Mouse (Mus musculus) granulocyte monocyte progenitor cell, adult 5-6 weeks (primary cell): ENCODE data around the gene Med24. TPM values are rescaled to one million over a fixed set of nuclear protein-coding genes. Genes with fewer than 3 reads are reported as not detected.
"Not testable (repeated sequence)": the region's sequence is repeated elsewhere in the genome, so short reads cannot be mapped to it uniquely, and the experiment has no call there.

Experiments
- ATAC-seq: replicated peaks from 2 replicates; pipeline ENCODE4 v1.8.0; 2016; ENCODE audit warnings: mild to moderate bottlenecking, moderate TSS enrichment, inconsistent platforms; ENCODE audit not compliant: poor library complexity, severe bottlenecking
- total RNA-seq, 2 experiments: library from RNA; stranded (forward) in 1 of 2; stranded (reverse) in 1 of 2; fragments of 200-712, 200-1000 nt in 1 of 2; fragments of >200 nt in 1 of 2; fragmentation: Nextera tagmentation in 1 of 2; gene quantifications; 2 replicates each; pipeline ENCODE4 v1.2.3; 2014 to 2017

The Med24 gene
- total RNA-seq, 2 experiments from 2014 or later = 42.6 to 68.2 TPM

DNA sequence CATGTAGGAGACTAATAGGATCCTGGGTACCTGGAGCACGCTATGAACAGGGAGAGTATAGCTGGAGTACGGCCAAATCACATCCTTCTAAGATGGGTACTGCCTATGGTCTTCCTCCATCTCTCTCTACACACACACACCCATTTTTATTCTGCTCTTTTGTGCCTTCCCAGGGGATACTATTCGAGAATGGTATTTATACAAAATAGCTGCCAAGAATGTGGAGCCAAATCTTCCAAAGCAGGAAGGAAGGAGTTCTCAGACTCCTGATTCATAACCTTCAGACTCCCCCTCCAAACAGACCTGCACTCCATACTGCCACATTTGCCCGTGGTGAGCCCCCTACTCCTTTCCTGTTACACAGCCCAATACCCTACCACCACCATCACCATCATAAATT lies 1.5 kb upstream of the Med24 start:
- no peak for ATAC-seq

DNA sequence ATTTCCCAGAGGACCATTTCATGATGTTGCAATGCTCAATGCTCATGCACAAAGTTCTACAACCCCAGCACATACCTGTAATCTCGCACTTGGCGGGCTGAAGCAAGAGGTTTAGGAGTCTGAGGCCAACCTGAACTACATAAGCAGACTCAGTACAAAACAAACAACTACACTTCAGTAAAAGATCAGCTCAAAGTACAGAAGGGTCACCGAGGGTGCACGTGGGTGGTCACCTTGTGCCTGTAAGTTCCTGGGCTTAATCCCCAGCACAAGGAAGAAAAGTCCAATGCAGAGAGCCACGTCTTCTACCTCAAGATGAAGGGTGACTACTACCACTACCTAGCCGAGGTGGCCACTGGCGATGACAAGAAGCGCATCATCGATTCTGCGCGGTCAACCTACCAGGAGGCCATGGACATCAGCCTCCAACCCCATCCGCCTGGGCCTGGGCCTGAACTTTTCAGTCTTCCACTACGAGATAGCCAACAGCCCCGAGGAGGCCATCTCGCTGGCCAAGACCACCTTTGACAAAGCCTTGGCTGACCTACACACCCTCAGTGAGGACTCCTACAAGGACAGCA lies 3.2 kb downstream of the Med24 start:
- ATAC-seq = no peak

DNA sequence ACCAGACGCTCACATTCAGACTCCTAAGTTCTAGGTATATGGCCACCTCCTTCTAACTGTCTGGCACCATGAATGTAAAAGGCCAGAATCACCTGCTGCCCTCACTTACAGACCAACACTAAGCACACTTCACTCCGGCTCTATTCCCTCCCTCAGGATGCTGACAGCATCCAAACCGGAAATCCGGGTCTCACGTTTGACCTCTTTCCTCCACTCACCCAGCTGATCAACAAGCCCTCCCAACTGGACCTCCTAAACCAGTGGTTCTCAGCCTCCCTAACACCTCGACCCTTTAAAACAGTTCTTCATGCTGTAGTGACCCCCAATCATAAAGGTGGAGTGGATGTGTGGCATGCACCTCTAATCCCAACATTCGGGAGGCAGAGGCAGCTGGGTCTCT lies 6.1 kb downstream of the Med24 start:
- ATAC-seq = no peak

DNA sequence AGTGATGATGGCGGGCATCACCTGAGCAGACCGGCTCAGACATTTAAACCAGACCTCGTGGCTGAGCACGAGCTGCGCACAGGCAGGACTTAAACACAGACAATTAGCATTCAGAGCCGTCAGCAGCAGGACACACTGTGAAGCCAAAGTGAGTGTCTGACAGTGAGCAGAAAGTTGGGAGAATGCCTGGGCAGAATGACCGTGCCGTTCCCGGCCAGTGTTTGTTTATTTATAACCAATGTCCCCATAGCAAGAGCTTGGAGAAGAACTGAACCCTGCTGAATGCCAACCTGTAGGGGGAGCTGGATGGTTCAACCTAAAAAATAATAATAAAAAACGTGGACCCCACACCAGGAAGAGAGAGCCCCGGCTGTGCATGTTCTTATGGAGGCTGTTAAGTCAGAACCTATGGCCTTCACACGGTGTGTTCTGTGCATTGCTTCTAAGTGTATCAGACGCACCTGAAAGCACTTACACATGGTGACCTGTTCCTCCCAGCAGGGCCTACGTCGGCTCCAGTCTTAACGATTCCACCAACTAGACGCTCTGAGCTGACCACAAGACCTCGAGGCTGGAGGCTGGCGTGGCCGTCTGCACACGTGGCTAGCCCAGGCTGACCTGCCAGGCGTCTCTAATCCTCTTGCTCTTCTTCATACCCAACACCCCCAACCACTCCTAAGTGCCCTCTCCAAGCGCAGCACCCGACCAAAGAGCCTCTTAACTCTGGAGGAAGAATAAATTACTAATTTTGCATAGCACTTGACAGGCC lies 7.6 kb downstream of the Med24 start:
- no peak for ATAC-seq

DNA sequence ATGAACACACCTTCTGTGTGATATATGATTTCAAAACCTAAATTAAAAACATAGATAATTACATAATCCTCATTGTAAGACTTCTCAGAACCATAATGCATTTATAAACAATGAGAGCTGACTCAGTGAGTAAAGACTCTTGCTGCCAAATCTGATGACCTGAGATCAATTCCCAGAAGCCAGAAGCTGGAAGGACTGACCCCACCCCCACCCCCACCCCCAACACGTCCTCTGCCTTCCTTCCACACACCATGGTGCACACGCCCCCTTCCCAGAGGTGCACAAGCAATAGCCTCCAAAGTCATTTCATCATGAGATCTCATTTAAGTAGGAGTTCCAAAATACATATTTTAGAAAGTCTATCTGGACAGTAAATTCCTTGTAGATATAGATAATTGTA lies 8.5 kb downstream of the Med24 start:
- no peak for ATAC-seq

DNA sequence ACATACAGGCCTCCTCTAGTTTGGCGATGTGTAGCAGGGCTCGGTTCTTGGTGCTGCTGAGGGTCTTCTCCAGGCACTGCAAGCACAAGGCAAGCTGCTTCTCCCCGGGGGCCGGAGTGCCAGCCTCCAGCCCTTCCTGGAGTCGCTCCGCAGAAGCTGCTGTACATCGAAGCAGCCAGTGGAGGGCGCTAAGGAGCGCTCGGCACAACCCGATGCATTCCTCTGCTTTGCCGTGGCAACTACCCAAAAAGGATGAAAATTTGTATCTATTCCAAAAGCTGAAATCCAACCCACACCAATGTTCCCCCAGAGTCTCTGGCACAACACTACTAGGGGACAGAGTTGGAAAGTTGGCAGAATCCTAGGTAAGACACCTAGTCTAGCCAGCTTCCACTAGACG lies 11.3 kb downstream of the Med24 start:
- peak; percentile 72 for ATAC-seq

DNA sequence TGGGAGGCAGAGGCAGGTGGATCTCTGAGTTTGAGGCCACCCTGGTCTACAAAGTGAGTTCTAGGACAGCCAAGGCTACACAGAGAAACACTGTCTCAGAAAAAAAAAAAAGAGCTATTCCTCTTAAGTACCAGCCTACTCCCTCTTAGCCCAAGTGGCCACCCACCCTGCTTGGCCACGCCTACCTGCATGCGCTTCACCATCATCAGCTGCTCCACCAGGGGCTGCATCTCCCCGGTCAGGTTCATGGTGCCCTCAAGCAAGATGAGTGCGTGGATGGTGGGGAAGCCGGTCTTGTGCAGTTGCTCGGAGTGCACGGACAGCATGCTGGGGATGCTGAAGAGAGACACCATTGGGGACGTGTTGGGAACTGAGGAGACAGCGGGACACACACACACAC lies 13.3 kb downstream of the Med24 start:
- no peak for ATAC-seq

DNA sequence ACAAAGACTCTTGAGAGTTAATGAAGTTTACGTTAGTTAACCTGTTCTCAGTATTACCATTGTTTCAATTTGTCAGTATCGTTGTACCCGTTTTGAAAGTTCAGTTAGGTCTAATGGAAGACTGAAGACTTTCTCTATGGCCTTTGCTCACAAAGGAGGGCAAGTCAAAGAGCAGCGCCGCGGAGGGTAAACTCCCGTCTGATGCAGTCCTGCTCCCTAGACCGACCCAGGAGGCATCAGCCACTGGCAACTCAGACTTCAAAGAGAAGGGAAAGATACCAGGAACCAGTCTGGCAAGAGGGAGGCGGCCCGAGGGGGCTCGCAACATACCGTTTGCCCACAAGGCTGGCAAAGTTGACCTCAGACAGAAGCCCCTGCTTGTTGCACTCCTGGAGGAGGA lies 15.5 kb downstream of the Med24 start:
- peak; percentile 17; the same call in 1 of the 2 replicates for ATAC-seq

DNA sequence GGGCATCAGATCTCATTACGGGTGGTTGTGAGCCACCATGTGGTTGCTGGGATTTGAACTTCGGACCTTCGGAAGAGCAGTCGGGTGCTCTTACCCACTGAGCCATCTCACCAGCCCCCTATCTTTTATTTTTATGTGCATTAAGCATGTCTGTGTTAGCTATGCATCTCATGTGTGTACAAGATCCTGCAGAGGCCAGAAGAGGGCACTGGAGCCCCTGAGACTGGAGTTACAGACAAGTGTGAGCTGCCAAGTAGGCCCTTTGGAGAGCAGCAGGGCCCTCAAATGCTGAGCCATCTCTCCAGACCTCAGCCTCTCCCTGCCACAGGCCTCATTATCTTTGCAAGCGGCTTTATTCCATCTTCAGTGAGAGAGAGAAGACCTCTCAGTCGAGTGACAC lies 17.2 kb downstream of the Med24 start:
- ATAC-seq = not testable (repeated sequence)

DNA sequence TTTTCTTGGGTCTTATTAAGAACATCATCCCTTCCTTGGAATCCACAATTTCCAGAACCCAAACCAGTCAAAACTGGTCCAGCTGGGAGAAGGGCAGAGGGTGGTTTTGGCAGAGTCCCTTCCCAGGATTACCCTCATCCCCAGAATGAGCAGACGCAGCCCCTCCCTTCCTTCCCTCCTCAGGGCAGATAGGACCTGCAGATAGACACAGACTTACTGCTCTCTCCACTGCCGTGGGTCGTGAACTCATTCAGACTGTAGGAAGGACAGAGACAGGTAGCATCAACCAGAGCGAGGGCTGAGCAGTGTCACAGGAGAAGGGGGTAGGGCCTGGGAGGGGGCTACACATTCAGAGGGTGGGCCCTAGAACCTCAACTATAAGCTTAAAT lies 18.2 kb downstream of the Med24 start:
- no peak for ATAC-seq

DNA sequence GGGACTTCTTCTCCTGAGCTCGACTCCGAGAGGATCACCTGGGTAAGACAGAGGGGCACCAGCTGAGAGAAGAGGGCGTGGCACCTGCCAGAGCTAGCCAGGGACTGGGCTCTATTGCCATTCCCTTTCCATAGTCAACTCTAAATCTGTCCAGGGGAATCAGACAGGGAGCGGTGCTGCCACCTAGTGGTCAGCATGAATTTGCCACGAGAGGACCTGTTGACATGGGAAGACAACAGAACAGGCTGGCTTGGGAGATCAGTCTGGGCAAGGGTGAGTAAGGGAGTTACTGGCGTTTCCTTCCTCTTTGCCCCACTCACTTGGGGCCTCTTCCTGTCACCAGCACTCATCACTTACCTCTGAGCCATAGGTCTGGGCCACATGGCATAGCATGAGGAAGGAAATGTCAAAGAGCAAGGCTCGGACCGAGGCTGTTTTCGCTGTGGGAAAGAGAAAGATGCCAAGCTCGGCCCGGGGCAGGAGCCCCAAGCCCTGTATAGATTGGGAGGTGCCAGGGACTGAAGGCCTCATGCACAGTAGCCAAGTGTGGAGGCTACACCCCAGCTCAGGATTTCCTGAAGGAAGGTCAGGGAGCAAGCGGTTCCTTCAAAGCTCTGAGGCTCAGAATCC lies 18.7 kb downstream of the Med24 start:
- peak; percentile 77 for ATAC-seq

DNA sequence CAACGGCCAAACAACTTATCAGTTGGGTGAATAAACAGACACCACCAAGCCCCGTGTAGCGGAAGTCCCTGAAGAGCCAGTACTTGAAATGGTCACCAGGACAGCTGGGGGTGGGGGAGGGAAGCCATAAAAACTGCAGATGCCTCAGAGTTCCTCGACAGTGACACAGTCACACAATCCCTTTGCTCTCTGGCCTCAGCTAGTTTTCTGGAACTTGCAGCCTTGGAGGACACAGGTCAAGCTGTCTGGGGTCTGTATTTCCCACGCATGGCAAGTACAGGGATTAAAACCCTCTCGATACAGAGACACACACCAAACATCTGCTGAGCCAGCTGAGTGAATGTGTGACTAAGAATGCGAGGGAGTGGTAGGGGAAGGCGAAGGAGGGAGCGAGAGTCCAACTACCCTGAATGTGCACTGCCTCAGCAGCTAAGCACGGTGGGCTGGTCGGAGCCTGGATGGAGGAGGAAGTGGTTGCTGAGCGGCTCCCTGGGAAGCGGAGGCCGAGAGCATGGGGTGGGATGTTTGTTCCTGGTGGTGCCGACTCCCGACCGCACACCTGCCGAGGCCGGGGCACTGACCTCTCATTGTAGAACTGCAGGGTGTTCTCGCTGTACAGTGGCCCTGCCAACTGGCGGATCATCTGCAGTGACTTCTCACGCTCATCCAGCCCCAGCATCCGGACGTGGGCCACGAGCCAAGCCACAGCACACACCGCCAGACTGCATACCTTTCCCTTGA lies 20.1 kb downstream of the Med24 start:
- peak; percentile 20 for ATAC-seq

DNA sequence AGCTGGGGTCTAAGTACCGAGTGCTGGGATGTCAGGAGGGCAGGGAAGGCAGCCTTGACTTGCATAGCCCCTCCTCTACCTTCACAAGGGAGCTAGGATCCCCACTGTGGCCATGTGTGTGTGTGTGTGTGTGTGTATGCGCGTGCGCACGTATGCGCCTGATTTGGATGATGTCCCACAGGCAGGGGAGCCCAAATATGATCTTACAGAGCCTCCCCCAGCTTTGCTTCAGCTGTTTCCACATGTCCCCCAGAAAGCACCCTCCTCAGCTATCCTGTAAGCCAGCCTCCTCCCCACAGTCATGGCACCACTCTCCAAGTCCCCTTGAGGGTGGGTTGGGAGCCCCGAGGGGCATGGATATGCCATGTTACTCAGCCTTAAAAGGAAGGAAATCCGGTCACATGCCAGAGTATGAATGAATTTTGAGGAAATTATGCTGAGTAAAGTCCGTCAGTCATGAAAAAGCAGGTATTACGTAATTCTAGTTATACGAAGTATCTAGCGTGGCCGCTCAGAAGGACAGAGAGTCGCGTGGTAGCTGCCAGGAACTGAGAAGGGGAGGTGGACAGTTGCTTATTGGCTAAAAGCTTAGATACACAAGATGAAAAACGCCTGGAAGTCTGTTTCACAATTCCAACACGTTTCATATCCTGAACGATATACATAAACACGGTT lies 20.8 kb downstream of the Med24 start:
- peak; percentile 64 for ATAC-seq

DNA sequence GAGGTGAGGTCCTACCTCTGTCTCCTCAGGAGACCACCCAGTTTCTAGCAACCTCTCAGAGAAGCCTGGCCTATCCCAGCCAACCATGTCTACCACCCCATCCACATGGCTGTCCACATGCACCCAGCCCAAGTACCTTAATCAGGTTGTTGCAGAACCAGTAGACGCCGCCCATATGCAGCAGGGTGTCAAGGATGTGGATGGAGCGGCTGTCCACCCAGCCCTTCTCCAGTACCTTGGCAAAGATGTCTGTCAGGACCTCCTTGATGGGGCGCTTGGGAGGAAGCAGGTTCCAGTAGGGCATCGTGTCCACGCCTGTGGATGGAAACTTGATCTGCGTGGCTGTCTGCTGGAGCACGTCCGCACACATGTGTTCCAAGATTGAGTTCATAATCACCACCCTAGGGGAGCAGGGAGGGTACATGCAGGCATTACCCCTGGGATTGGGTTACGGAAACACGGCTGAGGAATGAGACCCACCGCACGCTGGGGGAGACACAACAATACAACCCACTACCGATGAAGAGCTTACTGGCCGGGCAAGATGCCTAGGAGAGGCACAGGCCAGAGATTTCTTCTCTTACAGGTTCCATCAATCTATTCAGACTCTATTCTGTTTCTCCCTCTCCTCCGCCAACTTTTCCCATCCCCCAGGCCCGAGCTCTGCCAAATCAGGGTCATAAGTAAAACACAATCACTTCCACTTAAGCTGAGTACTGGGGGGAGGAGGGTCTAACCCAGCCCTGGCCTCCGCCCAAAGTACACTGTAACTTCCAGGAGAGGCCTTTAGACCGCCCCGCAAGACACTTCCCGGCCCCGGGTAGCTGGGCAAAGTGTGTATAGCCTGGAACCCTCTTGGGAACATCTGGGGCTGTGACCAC lies 21.6 kb downstream of the Med24 start:
- no peak for ATAC-seq

DNA sequence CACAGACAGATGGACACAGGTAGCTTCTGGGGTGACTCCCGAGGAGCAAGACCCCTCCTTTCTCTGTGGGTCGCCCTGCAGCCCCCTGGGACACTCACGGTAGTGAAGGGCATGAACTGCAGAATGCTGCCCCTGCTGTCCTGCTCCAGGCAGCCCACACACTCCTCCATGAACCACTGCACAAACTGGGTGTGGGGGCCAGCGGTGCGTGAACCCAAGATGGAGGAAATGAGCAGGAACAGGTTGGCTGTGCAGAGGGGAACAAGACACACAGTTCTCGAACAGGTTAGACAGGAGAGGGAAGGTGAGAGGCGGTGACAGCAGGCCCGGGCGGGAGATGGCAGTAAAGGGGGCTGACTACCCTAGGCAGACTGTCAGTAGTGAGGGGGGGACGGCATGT lies 24.2 kb downstream of the Med24 start:
- ATAC-seq = no peak

DNA sequence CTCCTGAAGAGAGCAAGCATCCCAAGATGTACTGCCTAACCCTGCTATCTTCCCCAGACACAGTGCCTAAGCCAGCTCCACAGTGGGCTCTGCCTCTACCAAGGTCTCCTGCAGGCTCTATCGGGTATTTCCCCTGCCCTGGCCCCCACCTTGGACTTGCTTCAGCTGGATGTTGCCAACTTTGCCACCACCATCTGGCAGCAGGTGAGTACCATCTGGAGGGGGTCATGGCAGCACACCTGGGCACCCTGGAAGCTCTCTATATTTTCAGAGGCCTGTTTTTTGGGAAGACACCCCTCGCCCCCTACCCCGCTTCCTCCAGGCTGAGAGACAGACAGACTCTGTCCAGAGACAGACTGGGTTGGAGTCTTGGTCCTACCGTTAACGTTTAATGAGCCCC lies 26.9 kb downstream of the Med24 start:
- no peak for ATAC-seq

DNA sequence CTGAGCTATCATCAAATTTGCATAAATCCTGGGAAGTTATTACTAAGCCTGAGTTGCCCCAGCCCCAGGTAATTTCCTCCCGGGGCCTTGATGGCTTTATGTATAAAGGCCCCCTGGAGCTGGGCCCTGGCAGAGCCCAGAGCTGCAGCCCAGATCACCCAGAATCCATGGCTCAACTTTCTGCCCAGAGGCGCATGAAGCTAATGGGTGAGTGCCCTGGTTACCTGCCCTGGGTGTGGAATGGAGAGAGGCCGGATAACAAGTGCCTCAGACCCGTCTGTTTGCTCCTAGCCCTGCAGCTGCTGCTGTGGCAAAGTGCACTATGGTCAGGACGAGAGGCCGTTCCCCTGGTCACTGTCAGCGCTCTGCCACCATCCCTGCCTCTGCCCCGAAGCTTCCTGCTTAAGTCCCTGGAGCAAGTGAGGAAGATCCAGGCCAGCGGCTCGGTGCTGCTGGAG lies 28.0 kb downstream of the Med24 start, which contains the start of gene Csf3:
TSS of gene Csf3 (plus strand) at position 51 of the 458 bp plus-strand sequence.
- no peak for ATAC-seq

DNA sequence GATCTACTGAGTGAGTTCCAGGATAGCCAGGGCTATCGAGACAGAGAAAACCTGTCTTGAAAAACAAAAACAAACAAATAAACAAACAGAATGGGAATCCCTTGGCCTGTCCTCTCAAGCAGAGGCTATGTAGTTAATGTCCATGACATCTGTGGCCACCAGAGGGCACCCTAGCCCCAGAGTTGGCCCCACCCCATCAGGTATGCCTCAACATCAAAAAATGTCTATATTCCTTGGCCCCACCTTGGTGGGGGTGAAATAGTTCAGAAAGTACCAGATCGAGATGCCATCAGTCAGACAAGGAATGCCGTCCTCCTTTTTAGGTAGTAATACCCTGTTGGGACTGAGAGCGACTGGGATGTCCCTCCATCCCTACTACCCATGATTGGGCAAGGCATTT lies 29.3 kb downstream of the Med24 start:
- ATAC-seq = peak; percentile 76

DNA sequence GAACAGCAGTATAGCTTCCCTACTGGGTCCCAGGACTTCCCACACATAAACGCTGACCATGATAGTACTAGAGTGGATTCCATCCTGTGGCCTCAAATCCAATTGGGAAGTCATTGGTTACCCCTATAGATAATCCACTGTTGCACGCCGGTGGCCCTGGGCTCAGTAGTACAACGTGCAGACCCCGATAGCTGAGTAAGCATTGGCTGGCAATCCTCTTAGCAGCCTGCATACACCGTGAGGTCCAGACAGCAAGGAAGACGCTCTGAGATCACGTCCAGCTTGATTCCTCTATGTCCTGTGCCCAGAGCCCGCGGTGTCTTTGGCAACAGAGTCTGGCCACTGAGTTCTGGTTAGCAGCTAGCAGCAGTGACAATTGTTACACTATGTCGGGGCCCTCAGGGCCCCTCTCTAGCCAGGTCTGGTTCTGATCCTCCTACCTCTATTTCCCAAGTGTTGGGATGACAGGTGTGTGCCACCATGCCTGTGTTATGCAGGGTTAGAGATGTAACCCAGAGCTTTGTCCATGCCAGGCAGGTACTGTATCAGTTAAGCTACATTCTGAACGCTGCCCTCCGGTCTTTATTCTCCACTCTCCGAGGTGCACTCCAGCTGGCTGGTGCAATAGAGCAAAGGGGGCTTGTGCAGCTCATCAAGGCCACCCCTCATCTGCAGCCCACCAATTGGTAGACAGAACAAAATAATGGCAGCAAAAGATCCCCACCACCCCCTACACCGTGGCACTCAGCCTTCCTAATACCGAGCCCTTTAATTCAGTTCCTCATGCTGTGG lies 30.2 kb downstream of the Med24 start:
- ATAC-seq = no peak
